Mouse (Mus musculus) thymus, adult 2 months (tissue): ENCODE measurements around the gene Ltk. TPM values are rescaled to one million over a fixed set of nuclear protein-coding genes. Genes with fewer than 3 reads are reported as not detected.

ENCODE experiments used
- DNase-seq: peaks from one replicate; pipeline ENCODE4 v3.0.0; 2021
- H3K27ac ChIP-seq: fragments of 200-500 bp; 2 replicates; pipeline ENCODE4 v1.5.1; 2012; ENCODE audit warnings: low read length, control low read depth; ENCODE audit not compliant: control insufficient read depth, insufficient read depth
- H3K27me3 ChIP-seq: fragments of 200-500 bp; 2 replicates; pipeline ENCODE4 v1.6.1; 2012; ENCODE audit warnings: mild to moderate bottlenecking, low read length, moderate library complexity, mixed read lengths; ENCODE audit not compliant: control insufficient read depth, insufficient read depth
- H3K36me3 ChIP-seq: fragments of 200-500 bp; 2 replicates; pipeline ENCODE4 v1.6.1; 2012; ENCODE audit warnings: mild to moderate bottlenecking, low read length, moderate library complexity; ENCODE audit not compliant: control insufficient read depth, insufficient read depth
- H3K4me1 ChIP-seq: fragments of 200-500 bp; replicated peaks from 2 replicates; pipeline ENCODE4 v1.6.1; 2012; ENCODE audit warnings: low read length; ENCODE audit not compliant: control insufficient read depth, insufficient read depth
- H3K4me3 ChIP-seq: fragments of 200-500 bp; 2 replicates; pipeline ENCODE4 v1.5.1; 2012; ENCODE audit warnings: mild to moderate bottlenecking, low read length, control low read depth, moderate library complexity; ENCODE audit not compliant: control insufficient read depth, insufficient read depth
- CTCF ChIP-seq: fragments of 200-500 bp; IDR thresholded peaks from 2 replicates; pipeline ENCODE4 v1.5.1; 2012; ENCODE audit warnings: mild to moderate bottlenecking, control low read depth, low read length, moderate library complexity, borderline replicate concordance; ENCODE audit not compliant: control insufficient read depth, poor library complexity, insufficient read depth; ENCODE audit errors: extremely low read depth
- POLR2A ChIP-seq: fragments of 200-500 bp; IDR thresholded peaks from 2 replicates; pipeline ENCODE4 v1.6.1; 2012; ENCODE audit warnings: mild to moderate bottlenecking, low read length, control low read depth, moderate library complexity; ENCODE audit not compliant: control insufficient read depth, poor library complexity, insufficient read depth; ENCODE audit errors: extremely low read depth
- WGBS: fragments of 180-500 bp; shearing (Covaris S2); methylation state at CpG from one replicate; pipeline ENCODE4 v1.1.7; 2018; 5-methylcytosine and 5-hydroxymethylcytosine counted together
- polyA plus RNA-seq: library from polyadenylated mRNA; depleted of rRNA; stranded (reverse); fragments of >200 nt; gene quantifications from 2 replicates; pipeline ENCODE4 v1.2.3, GENCODE M21; 2012

Ltk gene
- polyA plus RNA-seq, 1 experiment = 11.5 TPM

- no peak for DNase-seq
- TF ChIP-seq POLR2A (no peak), CTCF (no peak)
- 36% methylated on average over 22 of the region's 22 CpGs for whole genome bisulfite sequencing
- no peaks in the 10 kb centered on the region for H3K36me3 ChIP-seq
- H3K27ac ChIP-seq = no peak overlapping the region
- peaks cover 26% of the 10 kb centered on the region for H3K4me1 ChIP-seq
- H3K4me3 ChIP-seq = no peak overlapping the region
- H3K27me3 ChIP-seq = peaks cover 15% of the 10 kb centered on the region
These were observed 16.4 kb downstream of the Ltk start for GRCm38 (mm10) chr2:119743808-119744162.

DNA sequence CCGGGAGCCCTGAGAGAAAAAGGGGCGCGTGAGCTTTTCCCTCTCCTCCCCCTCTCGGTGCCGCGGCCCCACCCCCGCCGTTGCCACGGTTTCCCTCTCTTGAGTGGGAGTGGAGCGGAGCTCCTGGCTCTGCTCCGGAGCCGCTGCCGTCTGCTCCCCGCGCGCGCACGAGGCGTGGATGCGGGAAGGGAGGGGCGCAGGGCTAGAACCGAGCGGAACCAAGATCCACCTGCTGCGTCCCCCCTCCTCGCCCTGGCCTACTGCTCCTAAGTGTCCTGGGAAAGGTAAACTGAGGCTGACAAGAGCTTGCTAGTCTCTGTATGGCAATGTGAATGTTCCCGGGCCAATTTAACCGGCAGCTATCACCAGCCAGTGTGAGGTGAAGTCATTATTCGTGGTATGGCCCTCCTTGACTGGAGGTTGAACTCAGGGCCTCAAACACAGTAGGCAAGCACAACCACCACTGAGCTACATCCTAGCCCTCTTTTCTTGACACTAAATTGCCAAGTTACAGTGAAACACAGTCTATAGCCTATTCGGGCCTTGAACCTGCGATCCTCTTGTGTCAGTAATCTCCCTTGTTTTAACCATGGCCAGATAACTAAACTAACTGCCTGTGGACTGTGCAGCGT lies 16.9 kb downstream of the Ltk start:
- peak overlapping the region; percentile 89 for H3K4me3 ChIP-seq
- peaks cover 15% of the 10 kb centered on the region for H3K27me3 ChIP-seq
- peak; percentile 27 for DNase-seq
- no peak overlapping the region for H3K27ac ChIP-seq
- H3K36me3 ChIP-seq = no peaks in the 10 kb centered on the region
- WGBS = 19% methylated on average over 31 of the region's 31 CpGs
- peaks cover 26% of the 10 kb centered on the region for H3K4me1 ChIP-seq
- TF ChIP-seq CTCF (no peak), POLR2A (no peak)

DNA sequence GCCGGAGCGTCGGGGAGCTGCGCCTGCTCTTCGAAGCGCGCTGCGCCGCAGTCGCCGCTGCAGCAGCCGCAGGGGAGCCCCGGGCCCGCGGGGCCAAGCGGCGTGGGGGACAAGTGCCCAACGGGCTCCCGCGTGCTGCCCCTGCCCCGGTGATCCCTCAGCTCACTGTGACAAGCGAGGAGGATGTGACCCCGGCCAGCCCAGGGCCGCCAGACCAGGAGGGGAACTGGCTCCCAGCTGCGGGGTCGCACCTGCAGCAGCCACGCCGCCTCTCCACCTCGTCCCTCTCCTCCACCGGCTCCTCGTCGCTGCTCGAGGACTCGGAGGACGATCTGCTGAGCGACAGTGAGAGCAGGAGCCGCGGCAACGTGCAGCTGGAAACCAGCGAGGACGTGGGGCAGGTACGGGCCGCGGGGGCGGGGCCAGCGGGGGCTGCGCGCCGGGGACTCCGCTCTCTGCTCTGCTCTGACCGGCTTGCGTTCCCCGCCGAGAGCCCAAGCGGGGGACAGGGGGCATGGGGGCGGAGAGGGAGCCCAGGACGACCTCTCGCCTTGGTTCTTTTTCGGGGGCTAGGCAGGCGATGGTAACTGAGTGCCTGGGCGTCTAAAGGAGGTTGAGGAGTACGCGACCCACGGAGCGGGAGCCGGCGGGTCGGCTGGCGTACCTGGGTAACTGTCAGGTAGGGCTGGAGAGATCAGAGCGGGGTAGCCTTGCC lies 17.6 kb downstream of the Ltk start:
- Histone ChIP-seq H3K27ac (no peak overlapping the region), H3K4me1 (peaks cover 26% of the 10 kb centered on the region), H3K27me3 (peaks cover 15% of the 10 kb centered on the region), H3K4me3 (peak overlapping the region; percentile 89), H3K36me3 (no peaks in the 10 kb centered on the region)
- no peak for TF ChIP-seq POLR2A
- no peak for TF ChIP-seq CTCF
- under 1% methylated on average over 70 of the region's 70 CpGs for WGBS
- DNase-seq = peak; percentile 62

GRCm38 (mm10) chr2:119741581-119742411 lies 18.4 kb downstream of the Ltk start, which contains the start of gene Itpka:
TSS of gene Itpka (plus strand) at chr2:119742337.
- DNase-seq = peak; percentile 70
- Histone ChIP-seq H3K4me1 (peaks cover 26% of the 10 kb centered on the region), H3K27me3 (peaks cover 15% of the 10 kb centered on the region), H3K4me3 (peak within 1 kb of the TSS; percentile 89), H3K36me3 (no peaks in the 10 kb centered on the region), H3K27ac (peak within 1 kb of the TSS; percentile 82)
- WGBS = under 1% methylated on average over 45 of the region's 53 CpGs
- TF ChIP-seq POLR2A (peak; percentile 64), CTCF (no peak)

GRCm38 (mm10) chr2:119740567-119740966 lies 19.7 kb downstream of the Ltk start:
- Histone ChIP-seq H3K36me3 (no peaks in the 10 kb centered on the region), H3K27me3 (peaks cover 15% of the 10 kb centered on the region), H3K4me3 (no peak overlapping the region), H3K4me1 (peaks cover 26% of the 10 kb centered on the region), H3K27ac (no peak overlapping the region)
- WGBS = 0% methylated on average over 2 of the region's 2 CpGs
- no peak for DNase-seq
- no peak for TF ChIP-seq POLR2A
- no peak for TF ChIP-seq CTCF

DNA sequence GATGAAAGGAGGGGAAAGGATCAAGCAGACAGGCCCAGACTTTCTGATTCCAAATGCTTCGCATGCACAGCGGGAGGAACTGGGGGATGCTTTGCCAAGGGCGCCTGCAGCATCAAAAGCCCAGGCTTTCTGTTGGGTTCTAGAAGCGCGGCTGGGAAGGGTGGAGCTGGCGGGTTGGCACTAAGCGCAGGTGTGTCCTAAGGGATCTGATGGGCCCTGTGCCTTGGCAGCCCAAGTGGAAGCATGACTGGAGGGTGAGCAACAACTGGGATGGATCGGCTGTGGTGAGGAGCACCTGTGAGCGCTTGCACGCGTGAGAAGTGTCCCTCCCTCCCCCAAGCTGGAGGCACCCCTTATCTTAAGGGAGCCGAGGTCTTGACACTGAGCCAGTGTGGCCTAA lies 23.1 kb downstream of the Ltk start:
- Histone ChIP-seq H3K4me1 (peaks cover 11% of the 10 kb centered on the region), H3K27me3 (no peaks in the 10 kb centered on the region), H3K4me3 (no peak overlapping the region), H3K27ac (no peak overlapping the region), H3K36me3 (peaks cover 18% of the 10 kb centered on the region)
- TF ChIP-seq POLR2A = no peak
- TF ChIP-seq CTCF = no peak
- 69% methylated on average over 12 of the region's 12 CpGs for WGBS
- no peak for DNase-seq
